Mouse (Mus musculus) layer of hippocampus, adult 8-10 months (tissue): ENCODE results near the gene Eif4e3. TPM values are rescaled to one million over a fixed set of nuclear protein-coding genes. Genes with fewer than 3 reads are reported as not detected.

Experiments used
- DNase-seq, 2 experiments: peaks; one replicate each; pipeline ENCODE4 v3.0.0; 2022; ENCODE audit warnings: low spot score in 2 of 2
- total RNA-seq, 4 experiments: library from RNA; stranded (reverse); gene quantifications; 2 replicates each; pipeline ENCODE4 v1.2.4; 2022

Eif4e3 gene
- total RNA-seq, 4 experiments from 2014 or later = 20.1 to 27.8 (median 25.3) TPM

- no peak for DNase-seq
Measured at GRCm38 (mm10) chr6:99625306-99625705, 41.3 kb downstream of the Eif4e3 start.

- DNase-seq = no peak
Measured at GRCm38 (mm10) chr6:99624542-99624941, 42.0 kb downstream of the Eif4e3 start.

- no peak for DNase-seq
Measured at GRCm38 (mm10) chr6:99623641-99624040, 42.9 kb downstream of the Eif4e3 start.

- no peak for DNase-seq
Measured at GRCm38 (mm10) chr6:99621167-99621566, 45.4 kb downstream of the Eif4e3 start.

- no peak for DNase-seq
Measured at GRCm38 (mm10) chr6:99620471-99620870, 46.1 kb downstream of the Eif4e3 start.

- no peak for DNase-seq
Measured at GRCm38 (mm10) chr6:99619964-99620363, 46.6 kb downstream of the Eif4e3 start.

GRCm38 (mm10) chr6:99619466-99619865 is 47.1 kb downstream of the Eif4e3 start:
- DNase-seq = no peak

- no peak for DNase-seq
Measured at GRCm38 (mm10) chr6:99617867-99618266, 48.7 kb downstream of the Eif4e3 start.

GRCm38 (mm10) chr6:99617415-99617814 is 49.2 kb downstream of the Eif4e3 start:
- DNase-seq = no peak

- DNase-seq = no peak
Measured at GRCm38 (mm10) chr6:99615272-99615751, 51.3 kb downstream of the Eif4e3 start.

GRCm38 (mm10) chr6:99614566-99615271 is 51.9 kb downstream of the Eif4e3 start:
- no peak for DNase-seq

- no peak for DNase-seq
Measured at GRCm38 (mm10) chr6:99611866-99612265, 54.7 kb downstream of the Eif4e3 start.

- no peak for DNase-seq
Measured at GRCm38 (mm10) chr6:99610454-99611427, 55.8 kb downstream of the Eif4e3 start.

GRCm38 (mm10) chr6:99606079-99606478 is 60.5 kb downstream of the Eif4e3 start:
- DNase-seq = no peak

GRCm38 (mm10) chr6:99604758-99605157 is 61.8 kb downstream of the Eif4e3 start:
- no peak for DNase-seq

- no peak for DNase-seq
Measured at GRCm38 (mm10) chr6:99602434-99602833, 64.1 kb downstream of the Eif4e3 start.

- DNase-seq = no peak
Measured at GRCm38 (mm10) chr6:99600886-99601285, 65.7 kb downstream of the Eif4e3 start.

- no peak for DNase-seq
Measured at GRCm38 (mm10) chr6:99600168-99600793, 66.3 kb downstream of the Eif4e3 start.

- no peak for DNase-seq
Measured at GRCm38 (mm10) chr6:99599651-99600050, 66.9 kb downstream of the Eif4e3 start.

GRCm38 (mm10) chr6:99599229-99599628 is 67.3 kb downstream of the Eif4e3 start:
- no peak for DNase-seq

- no peak for DNase-seq
Measured at GRCm38 (mm10) chr6:99577040-99577439, 89.5 kb downstream of the Eif4e3 start.

GRCm38 (mm10) chr6:99575633-99576032 is 90.9 kb downstream of the Eif4e3 start:
- DNase-seq = no peak
